Mouse (Mus musculus): ENCODE results near the gene Rpl5. TPM values are rescaled to one million over a fixed set of nuclear protein-coding genes. Genes with fewer than 3 reads are reported as not detected.
"Not testable (repeated sequence)": the region's sequence is repeated elsewhere in the genome, so short reads cannot be mapped to it uniquely, and the experiment has no call there.

Rpl5 gene
- polyA plus RNA-seq, 1 experiment = not detected

- Histone ChIP-seq H3K4me1 (ENCODE audit: control insufficient read depth, insufficient read depth, low read length) (no peaks in the 10 kb centered on the region), H3K27ac (ENCODE audit: insufficient read depth, low read depth, low read length) (no peak overlapping the region), H3K4me3 (ENCODE audit: insufficient read depth, low read depth, low read length) (no peak overlapping the region)
- WGBS = 70% methylated on average over 4 of the region's 4 CpGs
- no peak for TF ChIP-seq POLR2A (IDR thresholded peaks at IDR 0.05; ENCODE audit: insufficient read depth, low read depth, low read length)
- no peak for TF ChIP-seq CTCF (IDR thresholded peaks at IDR 0.05; ENCODE audit: insufficient read depth, low read depth, low read length)
Measured at GRCm38 (mm10) chr5:107933202-107933974, 33.1 kb downstream of the Rpl5 start.

- Histone ChIP-seq H3K4me3 (ENCODE audit: insufficient read depth, low read depth, low read length) (no peak overlapping the region), H3K4me1 (ENCODE audit: control insufficient read depth, insufficient read depth, low read length) (no peaks in the 10 kb centered on the region), H3K27ac (ENCODE audit: insufficient read depth, low read depth, low read length) (no peak overlapping the region)
- WGBS = 94% methylated on average over 10 of the region's 10 CpGs
- TF ChIP-seq POLR2A (IDR thresholded peaks at IDR 0.05; ENCODE audit: insufficient read depth, low read depth, low read length) (no peak), CTCF (IDR thresholded peaks at IDR 0.05; ENCODE audit: insufficient read depth, low read depth, low read length) (no peak)
Measured at GRCm38 (mm10) chr5:107934770-107935543, 34.7 kb downstream of the Rpl5 start.

GRCm38 (mm10) chr5:107936625-107937389 is 36.5 kb downstream of the Rpl5 start:
- 91% methylated on average over 10 of the region's 10 CpGs for WGBS
- Histone ChIP-seq H3K4me1 (ENCODE audit: control insufficient read depth, insufficient read depth, low read length) (peaks cover 2% of the 10 kb centered on the region; the same call in 1 of the 2 replicates), H3K27ac (ENCODE audit: insufficient read depth, low read depth, low read length) (no peak overlapping the region), H3K4me3 (ENCODE audit: insufficient read depth, low read depth, low read length) (no peak overlapping the region)
- no peak for TF ChIP-seq CTCF (IDR thresholded peaks at IDR 0.05; ENCODE audit: insufficient read depth, low read depth, low read length)
- TF ChIP-seq POLR2A (IDR thresholded peaks at IDR 0.05; ENCODE audit: insufficient read depth, low read depth, low read length) = no peak

GRCm38 (mm10) chr5:107938483-107938882 is 38.2 kb downstream of the Rpl5 start:
- 69% methylated on average over 1 of the region's 1 CpGs for WGBS
- not testable (repeated sequence) for H3K4me3 ChIP-seq (ENCODE audit: insufficient read depth, low read depth, low read length); H3K27ac ChIP-seq (ENCODE audit: insufficient read depth, low read depth, low read length); H3K4me1 ChIP-seq (ENCODE audit: control insufficient read depth, insufficient read depth, low read length)

GRCm38 (mm10) chr5:107938886-107939285 is 38.6 kb downstream of the Rpl5 start:
- no peak overlapping the region for H3K27ac ChIP-seq (ENCODE audit: insufficient read depth, low read depth, low read length)
- TF ChIP-seq CTCF (IDR thresholded peaks at IDR 0.05; ENCODE audit: insufficient read depth, low read depth, low read length) (no peak), POLR2A (IDR thresholded peaks at IDR 0.05; ENCODE audit: insufficient read depth, low read depth, low read length) (no peak)
- WGBS = 97% methylated on average over 2 of the region's 2 CpGs
- no peak overlapping the region for H3K4me3 ChIP-seq (ENCODE audit: insufficient read depth, low read depth, low read length)
- H3K4me1 ChIP-seq (ENCODE audit: control insufficient read depth, insufficient read depth, low read length) = peaks cover 2% of the 10 kb centered on the region; the same call in 1 of the 2 replicates

- no peak for TF ChIP-seq CTCF (IDR thresholded peaks at IDR 0.05; ENCODE audit: insufficient read depth, low read depth, low read length)
- Histone ChIP-seq H3K4me1 (ENCODE audit: control insufficient read depth, insufficient read depth, low read length) (peaks cover 2% of the 10 kb centered on the region; the same call in 1 of the 2 replicates), H3K27ac (ENCODE audit: insufficient read depth, low read depth, low read length) (no peak overlapping the region), H3K4me3 (ENCODE audit: insufficient read depth, low read depth, low read length) (no peak overlapping the region)
- WGBS = 85% methylated on average over 3 of the region's 3 CpGs
Measured at GRCm38 (mm10) chr5:107939701-107940100, 39.4 kb downstream of the Rpl5 start.

GRCm38 (mm10) chr5:107941222-107941621 is 40.9 kb downstream of the Rpl5 start:
- Histone ChIP-seq H3K27ac (ENCODE audit: insufficient read depth, low read depth, low read length) (no peak overlapping the region), H3K4me3 (ENCODE audit: insufficient read depth, low read depth, low read length) (no peak overlapping the region), H3K4me1 (ENCODE audit: control insufficient read depth, insufficient read depth, low read length) (peaks cover 2% of the 10 kb centered on the region; the same call in 1 of the 2 replicates)
- TF ChIP-seq POLR2A (IDR thresholded peaks at IDR 0.05; ENCODE audit: insufficient read depth, low read depth, low read length) (no peak), CTCF (IDR thresholded peaks at IDR 0.05; ENCODE audit: insufficient read depth, low read depth, low read length) (no peak)
- WGBS = 41% methylated on average over 6 of the region's 6 CpGs

GRCm38 (mm10) chr5:107942941-107943340 is 42.6 kb downstream of the Rpl5 start:
- TF ChIP-seq CTCF (IDR thresholded peaks at IDR 0.05; ENCODE audit: insufficient read depth, low read depth, low read length) = no peak
- no peak for TF ChIP-seq POLR2A (IDR thresholded peaks at IDR 0.05; ENCODE audit: insufficient read depth, low read depth, low read length)
- Histone ChIP-seq H3K4me3 (ENCODE audit: insufficient read depth, low read depth, low read length) (no peak overlapping the region), H3K27ac (ENCODE audit: insufficient read depth, low read depth, low read length) (no peak overlapping the region), H3K4me1 (ENCODE audit: control insufficient read depth, insufficient read depth, low read length) (peaks cover 2% of the 10 kb centered on the region; the same call in 1 of the 2 replicates)
- 89% methylated on average over 1 of the region's 1 CpGs for WGBS

GRCm38 (mm10) chr5:107943526-107943925 is 43.2 kb downstream of the Rpl5 start:
- TF ChIP-seq CTCF (IDR thresholded peaks at IDR 0.05; ENCODE audit: insufficient read depth, low read depth, low read length) (no peak), POLR2A (IDR thresholded peaks at IDR 0.05; ENCODE audit: insufficient read depth, low read depth, low read length) (no peak)
- 92% methylated on average over 6 of the region's 6 CpGs for WGBS
- H3K27ac ChIP-seq (ENCODE audit: insufficient read depth, low read depth, low read length) = no peak overlapping the region
- H3K4me3 ChIP-seq (ENCODE audit: insufficient read depth, low read depth, low read length) = no peak overlapping the region
- peaks cover 2% of the 10 kb centered on the region; the same call in 1 of the 2 replicates for H3K4me1 ChIP-seq (ENCODE audit: control insufficient read depth, insufficient read depth, low read length)
